Mouse (Mus musculus) forelimb bud, embryonic 11.5 days (tissue): ENCODE data around the gene Fam133b.

ENCODE experiments used
- DNase-seq: peaks from one replicate; pipeline ENCODE4 v3.0.0-alpha.2; 2012; ENCODE audit warnings: low read depth, low spot score

The Fam133b gene

DNA sequence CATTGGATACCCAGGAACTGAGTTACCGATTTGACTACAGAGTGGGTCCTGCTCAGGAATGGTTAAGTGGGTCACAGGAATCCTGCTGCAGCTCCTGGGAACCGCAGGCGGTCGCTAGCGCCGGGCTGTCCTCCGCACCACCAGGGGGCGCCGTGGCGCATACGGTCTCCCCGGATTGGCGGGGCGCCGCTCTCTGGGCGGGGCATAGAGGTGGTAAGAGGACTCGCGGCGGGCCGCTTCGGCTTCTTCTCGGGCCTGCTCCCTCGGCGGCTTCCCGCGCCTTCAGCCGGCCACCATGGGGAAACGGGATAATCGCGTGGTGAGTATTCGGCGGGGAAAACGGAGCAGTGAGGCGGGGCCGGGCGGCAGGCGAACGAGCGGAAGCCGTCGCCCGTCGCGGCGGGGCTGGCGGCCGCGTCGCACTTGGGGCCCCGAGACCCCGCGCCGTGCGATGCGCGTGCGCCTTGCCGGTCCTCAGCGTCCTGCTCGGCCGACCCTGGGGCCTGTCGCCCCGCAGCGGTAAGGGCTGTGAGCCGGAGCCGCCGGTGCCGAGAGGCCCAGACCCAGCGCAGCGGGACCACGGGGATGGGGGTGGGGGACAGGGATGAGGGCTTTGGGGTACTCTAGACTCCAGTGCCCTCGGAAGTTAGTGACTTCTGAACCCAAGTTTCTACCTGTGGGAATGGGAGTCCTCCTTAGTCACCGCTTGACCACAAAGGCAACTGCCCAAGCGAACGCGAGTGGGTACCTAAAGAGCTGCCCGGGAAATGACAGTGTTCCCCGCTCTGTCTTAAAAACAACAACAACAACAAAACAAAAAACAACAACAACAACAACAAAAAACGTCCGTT, at the start of gene Fam133b:
TSS of gene Fam133b (plus strand) at position 205 of the 851 bp plus-strand sequence.
- DNase-seq = peak; percentile 95

- no peak for DNase-seq
These were observed 49.7 kb upstream of the Fam133b start for GRCm38 (mm10) chr5:3493968-3494367.

DNA sequence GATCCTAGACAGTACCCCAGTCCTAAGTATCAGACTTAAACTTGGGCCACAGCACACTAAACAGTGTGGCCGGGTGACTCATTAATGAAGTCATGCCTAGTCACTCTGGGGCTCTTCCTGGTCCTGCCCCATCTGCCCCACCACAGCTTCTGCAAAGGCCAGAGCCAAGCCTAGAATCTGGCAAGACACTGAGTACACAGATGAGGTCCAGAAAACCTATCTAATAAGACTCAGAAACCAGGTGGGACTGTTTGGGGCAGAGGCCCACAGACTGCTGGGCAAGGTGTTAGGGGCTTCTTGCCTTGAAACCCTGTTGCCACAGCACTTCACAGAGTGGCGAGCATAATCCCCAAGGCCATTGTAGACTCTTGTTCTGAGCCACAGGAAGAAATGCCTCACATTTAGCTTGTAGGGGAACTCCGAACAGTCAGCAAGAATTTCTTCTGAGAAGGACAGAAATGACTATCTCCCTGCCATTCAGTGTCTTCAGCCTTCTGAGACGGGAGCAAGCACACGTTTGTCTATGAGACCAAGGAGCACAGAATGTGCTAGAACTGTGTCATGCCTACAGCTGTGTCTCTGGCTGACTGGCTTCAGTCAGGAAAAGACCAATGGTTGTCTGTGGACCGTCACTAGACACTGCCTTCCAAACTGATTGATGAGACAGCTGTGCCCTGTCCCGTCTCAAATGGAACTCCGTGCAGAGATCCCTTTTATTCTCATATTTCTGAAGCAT, 49.0 kb upstream of the Fam133b start:
- DNase-seq = no peak

DNA sequence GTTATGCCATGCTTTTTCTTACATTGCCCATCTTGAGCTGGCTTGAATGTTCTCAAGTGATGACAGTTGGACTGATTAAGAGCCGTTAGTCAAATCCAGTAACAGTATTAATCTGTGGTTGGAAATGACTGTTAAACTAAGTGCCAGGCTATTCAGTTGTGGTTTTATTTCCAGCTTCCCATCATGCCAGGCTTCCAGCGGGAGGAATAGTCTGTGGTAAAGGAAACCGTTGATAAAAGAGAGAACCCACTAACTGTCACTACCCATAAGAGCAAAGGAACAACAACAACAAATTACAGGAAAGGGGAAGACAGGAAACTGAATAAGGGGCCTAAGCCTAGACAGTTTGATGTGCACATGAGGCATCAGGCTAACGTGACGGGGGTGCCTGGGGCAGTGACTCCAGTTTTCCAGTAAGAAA, 46.1 kb upstream of the Fam133b start:
- DNase-seq = no peak

DNA sequence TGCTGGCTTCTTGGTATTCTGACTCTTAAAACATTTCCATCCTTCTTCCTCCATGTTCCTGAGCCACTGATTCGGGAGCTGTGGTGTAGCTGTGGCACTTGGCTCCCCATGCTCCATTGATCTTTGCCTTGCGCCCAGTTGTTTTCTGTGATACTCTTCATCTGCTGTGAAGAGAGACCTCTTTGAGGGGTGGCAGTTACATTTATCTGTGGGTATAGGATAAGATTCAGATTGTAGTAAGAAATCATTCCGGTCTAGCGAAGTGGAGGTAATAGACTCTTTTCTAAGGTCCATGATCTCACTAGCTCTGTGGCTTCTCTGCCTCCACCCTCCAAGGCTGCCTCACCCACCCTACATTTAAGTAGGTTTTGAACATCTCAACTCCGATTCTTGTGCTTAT, 43.3 kb upstream of the Fam133b start:
- no peak for DNase-seq

- no peak for DNase-seq
These were observed 42.6 kb upstream of the Fam133b start for GRCm38 (mm10) chr5:3500957-3501563.

GRCm38 (mm10) chr5:3501564-3502001, 42.0 kb upstream of the Fam133b start:
- no peak for DNase-seq

DNA sequence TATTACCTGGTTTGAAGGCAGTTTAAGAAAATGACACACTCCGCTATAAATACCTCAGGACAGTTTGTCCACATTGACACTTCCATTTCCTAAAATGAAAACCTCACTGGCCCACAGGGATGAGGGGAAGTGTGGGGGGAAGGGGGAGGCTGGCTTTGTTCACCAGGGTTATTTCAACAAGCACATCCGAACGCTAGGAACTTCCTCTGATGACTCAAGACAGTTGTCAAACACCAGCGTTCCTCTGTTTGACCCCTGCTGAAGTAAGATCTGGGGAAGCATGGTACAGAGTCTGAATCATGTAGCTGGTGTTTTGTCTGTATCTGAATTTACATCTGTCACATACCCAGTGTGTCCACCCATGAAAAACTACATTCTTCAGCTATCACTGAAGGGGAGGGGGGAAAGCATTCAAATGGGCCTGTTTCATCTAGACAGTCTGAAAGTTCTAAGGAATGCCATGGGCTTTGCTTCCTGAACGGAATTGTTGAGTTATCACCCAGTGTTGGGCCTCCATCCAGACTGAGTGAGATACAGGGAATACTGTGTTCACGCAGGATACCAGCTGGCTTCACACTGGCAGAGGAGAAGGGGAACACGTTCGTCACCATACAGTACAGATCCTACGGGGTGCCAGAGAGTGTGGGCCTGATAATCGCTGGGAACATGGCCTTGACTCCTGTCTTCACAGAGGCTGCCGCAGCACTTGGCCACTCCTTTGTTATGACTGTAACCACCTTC, 40.9 kb upstream of the Fam133b start:
- no peak for DNase-seq

- DNase-seq = no peak
These were observed 40.3 kb upstream of the Fam133b start for GRCm38 (mm10) chr5:3503373-3503772.

DNA sequence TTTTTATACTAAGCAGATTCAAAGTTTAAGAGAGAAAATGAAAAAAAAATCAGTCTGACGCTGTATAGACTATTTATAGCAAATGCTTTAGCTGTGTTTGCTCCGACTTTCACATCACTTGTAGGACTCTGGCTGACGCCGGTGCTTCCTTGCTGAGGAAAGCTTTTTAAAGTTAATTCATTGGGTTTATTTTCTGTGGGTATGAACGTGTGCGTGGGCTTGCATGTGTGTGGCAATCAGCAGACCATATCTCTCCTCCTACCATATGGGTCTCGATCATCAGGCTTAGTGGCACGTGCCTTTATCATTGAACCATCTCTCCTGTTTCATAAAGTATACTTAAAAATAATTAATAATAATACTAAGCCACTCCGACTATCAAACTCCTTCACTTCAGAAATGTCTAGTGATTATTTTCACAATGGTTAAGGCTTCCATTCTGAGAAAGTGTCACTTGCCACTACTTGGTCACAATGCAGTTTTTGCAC, 39.8 kb upstream of the Fam133b start:
- DNase-seq = no peak

DNA sequence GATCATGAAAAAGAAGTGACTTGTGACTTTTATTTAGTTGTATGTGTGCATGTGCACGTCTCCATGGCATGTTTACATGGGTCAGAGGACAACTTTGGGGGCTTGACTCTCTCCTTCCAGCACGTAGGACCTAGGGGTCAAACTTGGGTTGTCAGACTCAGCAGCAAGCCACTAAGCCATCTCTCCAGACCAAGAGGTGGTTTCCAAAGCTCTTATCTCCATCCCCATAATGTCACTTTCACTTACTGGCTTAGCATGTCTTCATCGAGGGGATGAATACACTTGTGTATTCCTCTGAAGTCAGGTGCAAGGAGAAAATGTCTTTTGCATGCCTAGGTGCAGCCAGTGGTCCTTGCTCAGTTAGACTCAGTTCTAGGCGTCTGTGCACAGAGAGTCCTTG, 39.2 kb upstream of the Fam133b start:
- DNase-seq = no peak

DNA sequence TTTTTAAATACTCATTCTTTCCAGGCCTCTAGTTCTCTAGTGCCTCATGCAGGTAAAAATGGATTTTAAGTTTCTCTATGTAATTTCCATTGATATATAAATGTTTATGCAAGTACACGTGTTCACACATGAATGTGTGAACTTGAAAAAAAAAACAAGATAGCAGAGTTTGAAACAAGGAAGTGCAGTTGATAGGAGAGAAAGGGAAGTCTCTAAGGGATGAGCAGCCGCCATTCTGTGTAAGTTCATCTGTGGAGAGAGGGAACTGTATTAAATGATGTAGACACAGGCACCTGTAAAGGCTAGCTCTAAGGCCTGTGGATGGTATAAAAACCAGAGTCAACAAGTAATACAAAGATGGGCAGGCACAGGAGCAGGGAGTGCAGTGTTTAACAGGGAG, 38.1 kb upstream of the Fam133b start:
- DNase-seq = no peak

- no peak for DNase-seq
These were observed 34.9 kb upstream of the Fam133b start for GRCm38 (mm10) chr5:3508480-3509381.

DNA sequence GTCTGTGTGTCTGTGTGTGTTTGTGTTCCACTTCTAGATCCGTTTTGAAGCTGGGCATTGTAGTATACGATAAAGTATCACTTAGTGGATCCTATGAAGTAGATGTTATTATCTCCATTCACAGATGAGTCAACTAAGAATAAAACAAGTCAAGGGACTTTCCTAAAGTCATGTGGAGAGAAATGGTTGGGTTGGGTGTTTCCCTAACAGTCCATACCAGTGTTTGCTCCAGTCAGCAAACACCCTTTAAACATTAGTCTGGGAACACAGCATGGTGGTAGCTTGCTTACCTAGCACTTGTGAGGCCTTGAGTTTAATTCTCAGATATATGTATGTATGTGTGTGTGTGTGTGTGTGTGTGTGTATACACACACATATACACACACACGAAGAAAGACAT, 34.1 kb upstream of the Fam133b start:
- no peak for DNase-seq

GRCm38 (mm10) chr5:3511097-3511795, 32.4 kb upstream of the Fam133b start:
- no peak for DNase-seq

DNA sequence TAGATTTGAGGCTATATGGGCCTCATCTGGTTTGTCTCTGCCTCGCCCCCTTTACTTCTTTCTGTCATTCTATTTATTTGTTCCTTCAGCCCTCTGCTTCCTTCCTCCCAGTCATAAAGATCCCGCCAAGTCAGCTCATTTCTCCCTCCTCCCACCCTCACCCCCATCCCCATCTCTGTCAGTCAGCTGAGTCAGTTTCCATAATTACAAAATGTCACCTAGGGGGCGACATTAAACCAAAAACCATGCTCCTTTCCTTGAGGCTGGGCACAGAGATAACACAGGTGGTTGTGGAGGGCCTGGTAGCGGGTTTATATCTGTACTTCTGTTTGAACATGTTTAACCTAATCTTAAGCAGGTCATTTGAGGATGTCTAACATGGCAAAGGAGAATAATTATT, 31.0 kb upstream of the Fam133b start:
- DNase-seq = no peak

GRCm38 (mm10) chr5:3514901-3515311, 28.7 kb upstream of the Fam133b start:
- DNase-seq = no peak

- no peak for DNase-seq
These were observed 28.2 kb upstream of the Fam133b start for GRCm38 (mm10) chr5:3515477-3515876.

GRCm38 (mm10) chr5:3516481-3517075, 27.1 kb upstream of the Fam133b start:
- DNase-seq = peak; percentile 25
